Mouse (Mus musculus) stomach, embryonic 15.5 days (tissue): ENCODE data around the gene Lmod2. TPM values are rescaled to one million over a fixed set of nuclear protein-coding genes. Genes with fewer than 3 reads are reported as not detected.

ENCODE experiments used
- ATAC-seq: fragments of 200-750 bp; cut with Nextera tagmentation; 2 replicates; pipeline ENCODE4 v1.8.0; 2017; ENCODE audit warnings: low read depth, moderate number of reproducible peaks, moderate TSS enrichment; ENCODE audit not compliant: insufficient read depth, low FRiP score
- H3K27ac ChIP-seq: fragments of 300-500 bp; sonication (generic); 2 replicates; pipeline ENCODE4 v1.5.1; 2015; ENCODE audit warnings: mild to moderate bottlenecking, inconsistent platforms
- H3K27me3 ChIP-seq: fragments of 300-500 bp; sonication (generic); replicated peaks from 2 replicates; pipeline ENCODE4 v1.6.1; 2015; ENCODE audit warnings: inconsistent platforms
- H3K36me3 ChIP-seq: fragments of 300-500 bp; sonication (generic); 2 replicates; pipeline ENCODE4 v1.6.1; 2015; ENCODE audit warnings: inconsistent platforms
- H3K4me1 ChIP-seq: fragments of 300-500 bp; sonication (generic); 2 replicates; pipeline ENCODE4 v1.6.1; 2015; ENCODE audit warnings: inconsistent platforms
- H3K4me2 ChIP-seq: fragments of 300-500 bp; sonication (generic); 2 replicates; pipeline ENCODE4 v1.6.1; 2015; ENCODE audit warnings: mild to moderate bottlenecking, inconsistent platforms
- H3K4me3 ChIP-seq: fragments of 300-500 bp; sonication (generic); replicated peaks from 2 replicates; pipeline ENCODE4 v1.5.1; 2015; ENCODE audit warnings: inconsistent platforms
- H3K9ac ChIP-seq: fragments of 300-500 bp; sonication (generic); 2 replicates; pipeline ENCODE4 v1.6.1; 2015; ENCODE audit warnings: inconsistent platforms
- H3K9me3 ChIP-seq: fragments of 300-500 bp; sonication (generic); 2 replicates; pipeline ENCODE4 v1.6.1; 2016; ENCODE audit warnings: inconsistent platforms
- WGBS: fragments of 180-500 bp; shearing (Covaris S2); methylation state at CpG from one replicate; pipeline ENCODE4 v1.1.7; 2015; 5-methylcytosine and 5-hydroxymethylcytosine counted together
- polyA plus RNA-seq: library from polyadenylated mRNA; unstranded; fragments of >200 nt; fragmentation: Nextera tagmentation; extraction: Ambion mirVana; gene quantifications from 2 replicates; pipeline ENCODE4 v1.2.1, GENCODE M21; 2015

Lmod2 gene
- polyA plus RNA-seq, 1 experiment from 2014 or later: 0.19 TPM

DNA sequence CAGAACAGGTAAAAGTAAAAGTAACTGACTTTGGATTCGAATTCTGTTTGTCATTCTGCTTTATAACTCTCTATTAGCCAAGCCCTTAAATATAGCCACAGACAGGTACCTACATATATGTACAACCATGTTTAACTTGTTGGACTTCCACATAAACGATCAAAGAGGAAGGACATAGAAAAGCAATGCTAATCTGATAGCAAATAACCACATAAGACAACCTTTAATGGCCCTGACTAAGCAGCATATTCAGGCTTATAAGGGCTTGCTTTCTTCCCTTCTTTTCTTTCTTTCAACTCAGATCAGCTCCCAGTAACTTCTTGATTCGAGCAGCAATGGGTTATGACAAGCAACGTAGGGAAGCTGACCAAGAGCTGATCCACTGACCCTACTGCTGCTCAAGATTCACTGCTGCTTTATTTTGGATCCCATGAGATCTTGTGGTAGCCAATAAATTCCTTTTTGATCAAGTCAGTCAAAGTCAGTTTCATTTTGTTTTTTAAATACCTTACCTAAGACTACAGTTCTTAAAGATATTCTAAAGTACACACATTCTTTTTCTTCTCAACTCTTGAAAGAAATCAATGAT, 49.6 kb downstream of the Lmod2 start:
- Histone ChIP-seq H3K4me1 (no peaks in the 10 kb centered on the region), H3K4me3 (no peak overlapping the region), H3K9ac (no peak overlapping the region), H3K27ac (no peak overlapping the region), H3K9me3 (no peaks in the 10 kb centered on the region), H3K27me3 (no peaks in the 10 kb centered on the region), H3K36me3 (0 out of 2 replicates have a peak, but pooled peaks cover 4% of the 10 kb centered on the region), H3K4me2 (no peak overlapping the region)
- WGBS: 76% methylated on average over 4 of the region's 4 CpGs
- no peak for ATAC-seq

DNA sequence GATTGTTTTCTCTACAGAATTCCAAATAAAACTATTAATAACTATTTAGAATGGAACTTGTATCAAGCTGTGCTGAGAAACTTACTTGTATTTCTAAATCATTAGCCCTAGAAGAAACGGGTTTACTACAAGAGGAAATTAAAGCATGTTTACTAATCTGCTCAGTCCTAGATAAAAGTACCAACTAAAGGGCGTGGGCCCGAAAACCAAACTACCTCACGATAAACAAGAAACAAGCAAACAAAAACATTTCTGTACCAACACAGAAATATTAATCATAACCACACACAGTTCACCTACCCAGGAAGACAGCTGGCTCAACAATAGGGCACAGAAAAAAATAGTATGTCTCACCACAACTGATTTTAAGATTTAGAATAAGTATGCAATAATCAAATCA, 50.8 kb downstream of the Lmod2 start:
- H3K27me3 ChIP-seq: no peaks in the 10 kb centered on the region
- no peak overlapping the region for H3K9ac ChIP-seq
- no peak overlapping the region for H3K4me2 ChIP-seq
- WGBS: 79% methylated on average over 4 of the region's 4 CpGs
- H3K9me3 ChIP-seq: no peaks in the 10 kb centered on the region
- no peak overlapping the region for H3K4me3 ChIP-seq
- H3K27ac ChIP-seq: no peak overlapping the region
- 0 out of 2 replicates have a peak, but pooled peaks cover 4% of the 10 kb centered on the region for H3K36me3 ChIP-seq
- no peaks in the 10 kb centered on the region for H3K4me1 ChIP-seq
- ATAC-seq: no peak

DNA sequence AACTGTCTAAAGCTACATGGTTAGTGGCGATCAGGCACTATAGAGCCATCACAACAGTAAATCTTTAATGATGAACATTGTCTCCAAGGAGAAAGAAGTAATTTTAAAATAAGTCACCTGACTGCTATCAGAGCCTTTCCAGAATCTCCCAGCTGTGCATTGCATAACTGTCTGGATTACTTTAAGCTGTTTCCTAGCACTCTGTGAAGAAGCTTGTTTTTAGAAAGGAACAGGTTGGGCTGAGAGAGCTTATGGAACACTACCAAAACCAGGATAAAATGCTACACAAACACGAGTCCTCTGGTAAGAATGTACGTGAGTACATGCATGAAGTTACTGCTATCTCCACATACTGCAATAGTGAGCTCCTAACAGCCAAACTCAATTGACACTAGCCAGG, 53.2 kb downstream of the Lmod2 start:
- Histone ChIP-seq H3K4me3 (no peak overlapping the region), H3K9me3 (no peaks in the 10 kb centered on the region), H3K36me3 (no peaks in the 10 kb centered on the region), H3K9ac (no peak overlapping the region), H3K27ac (no peak overlapping the region), H3K27me3 (no peaks in the 10 kb centered on the region), H3K4me1 (no peaks in the 10 kb centered on the region), H3K4me2 (no peak overlapping the region)
- WGBS: 65% methylated on average over 3 of the region's 3 CpGs
- ATAC-seq: no peak

DNA sequence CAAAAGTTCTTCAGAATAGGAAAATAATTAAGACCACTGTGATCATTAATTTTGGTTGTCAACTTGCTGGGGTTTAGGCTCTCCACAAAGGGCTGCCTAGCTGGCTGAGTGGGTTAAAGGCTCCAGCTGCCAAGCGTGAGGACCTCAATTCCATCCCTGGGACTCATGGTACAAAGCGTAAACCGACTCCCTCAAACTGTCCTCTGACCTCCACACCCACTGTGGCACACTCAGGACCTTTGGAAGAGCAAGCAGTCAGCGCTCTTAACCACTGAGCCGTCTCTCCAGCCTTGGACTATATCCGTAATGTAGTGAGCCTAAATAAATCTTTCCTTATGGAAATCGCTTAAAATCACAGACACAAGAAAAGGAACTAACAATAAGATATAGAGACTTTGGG, 54.0 kb downstream of the Lmod2 start:
- WGBS: 68% methylated on average over 7 of the region's 7 CpGs
- Histone ChIP-seq H3K9me3 (no peaks in the 10 kb centered on the region), H3K27me3 (no peaks in the 10 kb centered on the region), H3K4me3 (no peak overlapping the region), H3K4me2 (no peak overlapping the region), H3K4me1 (no peaks in the 10 kb centered on the region), H3K9ac (no peak overlapping the region), H3K27ac (no peak overlapping the region), H3K36me3 (no peaks in the 10 kb centered on the region)
- no peak for ATAC-seq

Other genes with a start within 250 kb of the Lmod2 start
- 0.05 and 0.12 TPM in 2 replicates for gene Iqub, start 82.7 kb upstream of the Lmod2 start, polyA plus RNA-seq
- gene Ndufa5, start 69.7 kb upstream of the Lmod2 start, polyA plus RNA-seq: 371 and 380 TPM in 2 replicates
- 0.05 TPM in 1 of 2 replicates, not detected in the other for gene Asb15, start 69.6 kb upstream of the Lmod2 start, polyA plus RNA-seq
- gene Wasl, start 67.2 kb downstream of the Lmod2 start, polyA plus RNA-seq: 70.3 and 73.1 TPM in 2 replicates
- gene Hyal6, start 135.5 kb downstream of the Lmod2 start, polyA plus RNA-seq: not detected in 2 replicates
- not detected in 2 replicates for gene Hyal4, start 150.6 kb downstream of the Lmod2 start, polyA plus RNA-seq
- gene Spam1, start 193.4 kb downstream of the Lmod2 start, polyA plus RNA-seq: not detected in 2 replicates